Mouse (Mus musculus): ENCODE measurements at regions not wholly inside any gene's neighbourhood (a gene's known extent, or its start where the extent isn't known, plus 50 kb on each side); places are given as distances from the start of the nearest gene placed in this dataset.

DNA sequence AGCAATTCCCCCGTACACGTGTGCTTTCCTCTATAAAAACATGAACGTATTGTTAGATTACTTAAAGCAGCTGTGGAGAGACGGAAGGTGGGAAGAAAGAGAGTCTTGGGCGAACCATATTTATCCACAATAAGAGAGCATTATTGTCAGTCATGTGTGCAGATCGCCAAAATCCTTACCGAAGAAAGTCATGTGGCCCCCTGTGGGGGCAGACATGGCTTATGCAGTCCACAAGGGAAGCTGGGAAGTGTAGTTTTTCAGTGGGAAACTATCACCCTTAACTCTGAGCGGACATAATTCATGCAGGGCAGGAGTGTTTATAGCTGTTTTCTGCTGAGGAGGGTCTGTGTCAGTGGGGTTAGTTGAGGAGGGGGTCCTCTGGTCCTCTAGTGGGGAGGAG, 90.8 kb downstream of the Nxnl2 start:
- H3K4me1 ChIP-seq (ENCODE audit: control insufficient read depth, insufficient read depth, low read length), result no peaks in the 10 kb centered on the region; the same call in 1 of the 2 replicates
- no peak overlapping the region for H3K27ac ChIP-seq (ENCODE audit: low read depth, low read length)
- 77% methylated on average over 8 of the region's 8 CpGs for WGBS
- no peak for ATAC-seq (ENCODE audit: low FRiP score)
- no peaks in the 10 kb centered on the region; the same call in 1 of the 2 replicates for H3K27me3 ChIP-seq (ENCODE audit: control insufficient read depth, insufficient read depth, low read length)
- H3K9me3 ChIP-seq (ENCODE audit: control insufficient read depth, low read length), result no peaks in the 10 kb centered on the region
- no peaks in the 10 kb centered on the region for H3K36me3 ChIP-seq (ENCODE audit: control insufficient read depth, insufficient read depth, low read length)
- H3K4me3 ChIP-seq (ENCODE audit: low read depth, low read length), result no peak overlapping the region
- no peak overlapping the region for H3K4me2 ChIP-seq
- DNase-seq (ENCODE audit: low spot score, missing footprints), result no peak
- H3K9ac ChIP-seq (ENCODE audit: low read length), result no peak overlapping the region

DNA sequence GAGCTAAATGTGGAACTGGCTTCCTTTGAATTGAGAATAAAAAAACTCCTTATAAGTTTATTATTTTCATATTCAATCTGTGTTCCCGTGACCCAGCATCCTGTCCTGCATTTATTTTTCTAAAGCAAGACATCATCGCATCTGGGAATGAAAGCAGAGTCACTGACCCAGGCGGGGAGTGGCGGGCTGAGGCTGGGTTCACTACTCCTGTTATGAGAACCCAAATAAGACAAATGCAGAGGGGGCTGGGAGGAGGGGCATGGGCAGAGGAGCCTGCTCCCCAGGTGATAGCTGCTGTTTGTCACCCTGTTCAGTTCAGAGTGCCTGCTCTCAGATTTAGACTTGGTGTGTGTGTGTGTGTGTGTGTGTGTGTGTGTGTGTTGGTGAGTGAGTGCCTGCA, 102.0 kb downstream of the Nxnl2 start:
- no peak overlapping the region for H3K4me2 ChIP-seq
- H3K27me3 ChIP-seq (ENCODE audit: control insufficient read depth, insufficient read depth, low read length), result no peaks in the 10 kb centered on the region
- ATAC-seq (ENCODE audit: low FRiP score), result no peak
- H3K36me3 ChIP-seq (ENCODE audit: control insufficient read depth, insufficient read depth, low read length), result no peaks in the 10 kb centered on the region
- H3K9ac ChIP-seq (ENCODE audit: low read length), result no peak overlapping the region
- no peak for DNase-seq (ENCODE audit: low spot score, missing footprints)
- H3K4me3 ChIP-seq (ENCODE audit: low read depth, low read length), result no peak overlapping the region
- 92% methylated on average over 4 of the region's 4 CpGs for WGBS
- H3K27ac ChIP-seq (ENCODE audit: low read depth, low read length), result no peak overlapping the region
- H3K9me3 ChIP-seq (ENCODE audit: control insufficient read depth, low read length), result no peaks in the 10 kb centered on the region
- no peaks in the 10 kb centered on the region for H3K4me1 ChIP-seq (ENCODE audit: control insufficient read depth, insufficient read depth, low read length)

DNA sequence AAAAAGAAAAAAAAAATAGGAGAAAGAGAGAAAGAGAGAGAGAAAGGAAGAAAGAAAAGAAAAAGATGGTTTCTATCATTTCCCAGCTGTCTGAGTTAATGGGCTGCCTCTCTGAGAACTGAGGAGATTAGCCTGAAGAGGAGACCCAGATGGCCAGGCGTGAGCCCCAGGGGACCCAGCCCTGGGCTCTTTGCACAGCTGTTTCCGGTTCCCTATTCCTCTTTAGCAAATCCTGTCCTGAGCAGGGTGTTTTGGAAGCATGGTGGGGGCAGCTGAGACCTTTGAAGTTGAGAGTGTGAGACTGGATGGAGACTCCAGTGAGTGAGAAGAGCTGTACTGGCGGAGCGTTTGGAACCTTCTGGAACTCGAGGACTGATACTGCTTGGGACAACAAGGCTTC, 103.8 kb downstream of the Nxnl2 start:
- WGBS, result 74% methylated on average over 5 of the region's 5 CpGs
- 0 out of 2 replicates have a peak, but pooled peaks cover under 1% of the 10 kb centered on the region for H3K4me1 ChIP-seq (ENCODE audit: control insufficient read depth, insufficient read depth, low read length)

DNA sequence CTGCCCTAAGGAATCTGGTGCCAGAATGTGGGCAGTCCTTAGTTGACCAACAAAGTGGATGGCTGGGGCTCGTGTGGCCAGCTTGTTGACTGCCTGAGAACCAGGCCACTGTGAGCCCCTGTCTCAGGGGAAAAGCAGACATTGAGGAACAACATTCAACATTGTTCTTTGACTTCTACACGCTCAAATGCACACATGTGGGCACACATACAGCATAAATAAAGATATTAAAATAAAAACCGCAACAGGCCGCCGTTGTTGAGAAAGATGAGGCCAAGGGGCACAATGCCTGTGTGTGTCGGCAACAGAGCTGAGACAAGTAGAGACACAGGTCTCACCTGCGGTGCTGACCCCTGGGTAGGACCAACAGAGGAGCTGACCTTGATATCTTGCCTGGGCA, 105.8 kb downstream of the Nxnl2 start:
- WGBS, result 89% methylated on average over 7 of the region's 7 CpGs
- DNase-seq (ENCODE audit: low spot score, missing footprints) (no peak), ATAC-seq (ENCODE audit: low FRiP score) (no peak)
- no peak overlapping the region for H3K27ac ChIP-seq (ENCODE audit: low read depth, low read length)
- 0 out of 2 replicates have a peak, but pooled peaks cover 3% of the 10 kb centered on the region for H3K4me1 ChIP-seq (ENCODE audit: control insufficient read depth, insufficient read depth, low read length)
- H3K4me3 ChIP-seq (ENCODE audit: low read depth, low read length), result no peak overlapping the region
- no peaks in the 10 kb centered on the region for H3K27me3 ChIP-seq (ENCODE audit: control insufficient read depth, insufficient read depth, low read length)
- H3K9ac ChIP-seq (ENCODE audit: low read length), result no peak overlapping the region
- H3K4me2 ChIP-seq, result no peak overlapping the region
- no peaks in the 10 kb centered on the region for H3K9me3 ChIP-seq (ENCODE audit: control insufficient read depth, low read length)
- H3K36me3 ChIP-seq (ENCODE audit: control insufficient read depth, insufficient read depth, low read length), result no peaks in the 10 kb centered on the region

More for the DNA sequence above, 103.8 kb downstream of the Nxnl2 start:
- Histone ChIP-seq H3K9me3 (ENCODE audit: control insufficient read depth, low read length) (no peaks in the 10 kb centered on the region), H3K4me2 (no peak overlapping the region), H3K9ac (ENCODE audit: low read length) (no peak overlapping the region), H3K27ac (ENCODE audit: low read depth, low read length) (no peak overlapping the region), H3K27me3 (ENCODE audit: control insufficient read depth, insufficient read depth, low read length) (no peaks in the 10 kb centered on the region), H3K4me3 (ENCODE audit: low read depth, low read length) (no peak overlapping the region), H3K36me3 (ENCODE audit: control insufficient read depth, insufficient read depth, low read length) (no peaks in the 10 kb centered on the region)
- DNase-seq (ENCODE audit: low spot score, missing footprints), result no peak
- no peak for ATAC-seq (ENCODE audit: low FRiP score)

DNA sequence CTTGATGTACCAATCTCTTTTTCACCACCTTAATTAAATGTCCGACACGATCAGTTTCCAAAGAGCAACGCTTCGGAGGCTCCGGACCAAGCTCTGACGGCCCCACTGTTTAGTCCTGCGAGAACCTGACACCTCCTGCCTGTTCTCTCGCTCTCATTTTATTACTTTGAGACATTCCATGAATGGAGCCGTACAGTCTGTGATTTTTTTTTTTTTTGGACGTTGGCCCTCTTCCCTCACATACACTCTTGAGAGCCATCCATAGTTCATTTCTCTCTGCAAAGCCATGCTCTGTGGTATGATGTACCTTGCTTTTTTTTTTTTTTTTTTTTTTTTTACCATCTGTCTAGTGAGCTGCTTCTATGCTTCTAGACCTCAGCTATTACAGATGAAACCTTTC, 106.7 kb downstream of the Nxnl2 start:
- ATAC-seq (ENCODE audit: low FRiP score), result no peak
- Histone ChIP-seq H3K4me1 (ENCODE audit: control insufficient read depth, insufficient read depth, low read length) (0 out of 2 replicates have a peak, but pooled peaks cover 3% of the 10 kb centered on the region), H3K9me3 (ENCODE audit: control insufficient read depth, low read length) (no peaks in the 10 kb centered on the region; the same call in 1 of the 2 replicates), H3K4me2 (no peak overlapping the region), H3K36me3 (ENCODE audit: control insufficient read depth, insufficient read depth, low read length) (no peaks in the 10 kb centered on the region), H3K9ac (ENCODE audit: low read length) (no peak overlapping the region), H3K27me3 (ENCODE audit: control insufficient read depth, insufficient read depth, low read length) (no peaks in the 10 kb centered on the region), H3K27ac (ENCODE audit: low read depth, low read length) (no peak overlapping the region), H3K4me3 (ENCODE audit: low read depth, low read length) (no peak overlapping the region)
- 75% methylated on average over 10 of the region's 10 CpGs for WGBS
- DNase-seq (ENCODE audit: low spot score, missing footprints), result no peak

DNA sequence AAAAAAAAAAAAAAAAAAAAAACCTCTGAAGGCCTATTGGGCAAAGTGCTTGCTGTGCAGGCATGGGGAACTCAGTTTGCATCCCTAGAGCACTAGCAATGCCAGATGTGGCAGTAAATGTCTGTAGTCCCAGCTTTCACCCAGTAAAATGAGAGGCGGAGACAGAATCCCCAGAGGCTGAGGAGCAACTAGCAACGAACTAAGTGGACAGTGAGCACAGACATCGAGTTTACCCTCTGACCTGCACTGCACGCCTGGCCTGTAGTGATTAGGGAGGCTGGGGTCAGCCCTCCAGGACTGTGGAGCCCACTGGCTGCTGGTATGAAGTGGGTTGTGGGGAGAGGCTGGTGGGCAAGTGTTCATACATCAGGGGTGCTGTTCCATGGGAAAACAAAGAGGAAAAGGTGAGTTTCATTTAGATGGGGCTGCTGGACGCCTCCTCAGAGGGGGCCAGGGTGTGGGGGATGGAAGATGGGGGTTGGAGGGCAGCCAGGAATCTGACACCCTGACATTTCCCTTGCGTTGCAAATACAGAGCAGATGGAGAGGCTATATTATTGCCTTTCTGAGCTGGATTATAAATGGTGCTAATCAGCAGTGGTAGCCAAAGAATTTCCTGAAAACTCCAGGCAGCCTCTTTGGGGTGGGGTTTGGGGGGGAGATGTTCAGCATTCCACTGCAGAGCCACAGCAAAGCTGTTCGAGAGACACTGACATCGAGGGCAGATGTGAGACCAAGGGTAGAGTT, 109.0 kb downstream of the Nxnl2 start:
- Histone ChIP-seq H3K36me3 (ENCODE audit: control insufficient read depth, insufficient read depth, low read length) (no peaks in the 10 kb centered on the region), H3K27me3 (ENCODE audit: control insufficient read depth, insufficient read depth, low read length) (no peaks in the 10 kb centered on the region), H3K9ac (ENCODE audit: low read length) (no peak overlapping the region), H3K4me3 (ENCODE audit: low read depth, low read length) (no peak overlapping the region), H3K4me2 (no peak overlapping the region), H3K4me1 (ENCODE audit: control insufficient read depth, insufficient read depth, low read length) (0 out of 2 replicates have a peak, but pooled peaks cover 3% of the 10 kb centered on the region), H3K9me3 (ENCODE audit: control insufficient read depth, low read length) (no peaks in the 10 kb centered on the region; the same call in 1 of the 2 replicates), H3K27ac (ENCODE audit: low read depth, low read length) (no peak overlapping the region)
- ATAC-seq (ENCODE audit: low FRiP score) (no peak), DNase-seq (ENCODE audit: low spot score, missing footprints) (peak; percentile 85)
- WGBS, result 57% methylated on average over 8 of the region's 8 CpGs

DNA sequence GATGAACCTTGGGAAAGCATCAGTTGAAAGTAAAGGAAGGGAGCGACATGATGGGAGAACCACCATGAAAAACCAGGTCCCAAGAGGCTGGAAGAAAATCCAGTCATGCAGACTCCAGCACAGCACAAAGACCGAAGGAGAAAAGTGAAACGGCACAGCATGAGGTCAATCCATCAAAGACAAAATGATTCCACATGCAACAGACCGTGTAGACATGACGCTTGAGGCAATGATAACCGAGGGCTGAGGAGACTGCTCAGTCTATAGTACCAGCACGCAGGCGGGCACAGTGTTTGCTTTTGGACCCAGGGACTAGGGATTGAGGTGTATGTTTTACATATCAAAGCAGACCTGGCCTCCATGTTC, 109.5 kb downstream of the Nxnl2 start:
- no peak overlapping the region for H3K4me3 ChIP-seq (ENCODE audit: low read depth, low read length)
- ATAC-seq (ENCODE audit: low FRiP score), result no peak
- H3K9me3 ChIP-seq (ENCODE audit: control insufficient read depth, low read length), result no peaks in the 10 kb centered on the region; the same call in 1 of the 2 replicates
- H3K4me2 ChIP-seq, result no peak overlapping the region
- H3K27ac ChIP-seq (ENCODE audit: low read depth, low read length), result no peak overlapping the region
- H3K9ac ChIP-seq (ENCODE audit: low read length), result no peak overlapping the region
- no peaks in the 10 kb centered on the region for H3K27me3 ChIP-seq (ENCODE audit: control insufficient read depth, insufficient read depth, low read length)
- H3K4me1 ChIP-seq (ENCODE audit: control insufficient read depth, insufficient read depth, low read length), result 0 out of 2 replicates have a peak, but pooled peaks cover 3% of the 10 kb centered on the region
- no peaks in the 10 kb centered on the region for H3K36me3 ChIP-seq (ENCODE audit: control insufficient read depth, insufficient read depth, low read length)
- DNase-seq (ENCODE audit: low spot score, missing footprints), result peak; percentile 79
- WGBS, result 67% methylated on average over 8 of the region's 8 CpGs

DNA sequence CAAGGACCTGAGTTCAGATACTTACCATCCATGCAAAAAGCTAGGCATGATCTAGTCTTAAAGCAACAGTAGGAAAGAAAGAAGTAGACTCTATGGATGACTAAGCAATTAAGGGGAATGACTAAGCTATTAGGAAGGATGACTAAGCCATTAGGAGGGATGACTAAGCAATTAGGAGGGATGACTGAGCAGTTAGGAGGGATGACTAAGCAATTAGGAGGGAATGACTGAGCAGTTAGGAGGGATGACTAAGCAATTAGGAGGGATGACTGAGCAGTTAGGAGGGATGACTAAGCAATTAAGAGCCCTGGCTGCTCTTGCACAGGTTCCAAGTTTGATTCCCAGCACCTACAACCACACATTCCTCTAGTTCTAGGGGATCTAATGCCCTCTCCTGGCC, 113.9 kb downstream of the Nxnl2 start:
- no peak overlapping the region for H3K9ac ChIP-seq (ENCODE audit: low read length)
- no peak overlapping the region for H3K4me3 ChIP-seq (ENCODE audit: low read depth, low read length)
- no peak for ATAC-seq (ENCODE audit: low FRiP score)
- no peaks in the 10 kb centered on the region for H3K36me3 ChIP-seq (ENCODE audit: control insufficient read depth, insufficient read depth, low read length)
- H3K27me3 ChIP-seq (ENCODE audit: control insufficient read depth, insufficient read depth, low read length), result no peaks in the 10 kb centered on the region
- H3K4me2 ChIP-seq, result no peak overlapping the region
- no peak overlapping the region for H3K27ac ChIP-seq (ENCODE audit: low read depth, low read length)
- no peak for DNase-seq (ENCODE audit: low spot score, missing footprints)
- no peaks in the 10 kb centered on the region; the same call in 1 of the 2 replicates for H3K9me3 ChIP-seq (ENCODE audit: control insufficient read depth, low read length)
- 0 out of 2 replicates have a peak, but pooled peaks cover 2% of the 10 kb centered on the region for H3K4me1 ChIP-seq (ENCODE audit: control insufficient read depth, insufficient read depth, low read length)

DNA sequence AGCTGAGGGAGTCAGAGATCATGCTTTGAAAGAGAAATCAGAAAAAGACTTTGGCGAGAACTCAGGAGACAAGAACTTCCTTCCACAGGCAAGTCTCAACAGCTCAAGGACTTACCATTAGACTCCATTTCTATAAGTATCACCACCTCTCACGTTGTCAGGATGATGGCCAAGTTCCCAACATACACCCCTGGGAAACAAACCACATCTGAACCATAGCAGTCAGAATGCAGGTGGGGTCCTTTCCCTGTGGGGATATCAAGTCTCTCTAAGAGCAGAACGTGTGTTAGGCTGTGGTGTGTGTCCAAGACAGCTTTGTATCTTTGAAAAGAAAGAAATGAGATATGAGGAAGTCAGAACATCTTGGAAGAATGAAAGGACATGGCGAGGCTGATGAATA, 118.6 kb downstream of the Nxnl2 start:
- no peak overlapping the region for H3K27ac ChIP-seq (ENCODE audit: low read depth, low read length)
- no peak overlapping the region for H3K4me2 ChIP-seq
- H3K4me1 ChIP-seq (ENCODE audit: control insufficient read depth, insufficient read depth, low read length), result no peaks in the 10 kb centered on the region
- no peaks in the 10 kb centered on the region for H3K36me3 ChIP-seq (ENCODE audit: control insufficient read depth, insufficient read depth, low read length)
- H3K27me3 ChIP-seq (ENCODE audit: control insufficient read depth, insufficient read depth, low read length), result no peaks in the 10 kb centered on the region
- no peak overlapping the region for H3K4me3 ChIP-seq (ENCODE audit: low read depth, low read length)
- 87% methylated on average over 4 of the region's 4 CpGs for WGBS
- ATAC-seq (ENCODE audit: low FRiP score), result no peak
- no peak overlapping the region for H3K9ac ChIP-seq (ENCODE audit: low read length)
- no peak for DNase-seq (ENCODE audit: low spot score, missing footprints)
- no peaks in the 10 kb centered on the region for H3K9me3 ChIP-seq (ENCODE audit: control insufficient read depth, low read length)
